Mouse (Mus musculus) common myeloid progenitor, adult 5-6 weeks (primary cell): ENCODE measurements around the gene Apoa4. TPM values are rescaled to one million over a fixed set of nuclear protein-coding genes. Genes with fewer than 3 reads are reported as not detected.

Experiments
- ATAC-seq: replicated peaks from 2 replicates; pipeline ENCODE4 v1.8.0; 2016; ENCODE audit warnings: low read depth, mild to moderate bottlenecking, moderate TSS enrichment, inconsistent platforms; ENCODE audit not compliant: poor library complexity, severe bottlenecking
- total RNA-seq: library from RNA; stranded (forward); fragments of 200-1000, 187-1606 nt; gene quantifications from 2 replicates; pipeline ENCODE4 v1.2.3, GENCODE M21; 2017

The Apoa4 gene
- total RNA-seq, 1 experiment from 2014 or later: not detected

DNA sequence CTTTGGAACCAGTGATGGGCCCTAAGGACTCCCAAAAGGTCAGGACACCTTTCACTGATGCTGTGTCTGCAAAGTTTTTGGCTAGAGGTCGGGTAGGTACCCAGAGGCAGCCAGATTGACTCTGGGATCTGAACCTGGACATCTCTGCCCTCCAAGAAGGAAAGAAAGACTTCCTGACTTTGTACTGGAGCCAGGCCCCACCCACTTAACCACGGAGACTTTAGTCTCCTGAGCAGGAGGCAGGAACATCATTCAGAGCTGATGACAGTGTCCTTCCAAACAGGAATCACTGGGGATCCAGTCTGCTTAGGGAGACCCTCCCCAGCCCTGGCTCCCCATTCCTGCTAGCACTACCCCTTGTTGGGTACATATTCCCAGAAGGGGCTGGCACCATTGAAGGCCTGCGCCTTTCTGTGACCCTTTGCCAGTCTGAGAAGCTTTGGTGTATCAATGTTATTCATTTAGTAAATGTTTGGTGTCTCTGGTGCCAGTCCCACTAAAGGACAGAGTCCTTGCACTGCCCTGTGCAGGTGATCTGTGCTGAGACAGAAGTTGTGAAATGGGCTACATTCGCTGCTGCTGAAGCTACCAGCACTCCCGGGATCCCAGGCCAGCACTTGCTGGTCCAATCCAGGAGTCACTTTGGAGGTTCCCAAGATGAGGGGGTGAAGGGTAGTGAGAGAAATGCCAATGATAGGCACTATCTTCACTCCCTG, 15.4 kb upstream of the Apoa4 start:
- no peak for ATAC-seq

DNA sequence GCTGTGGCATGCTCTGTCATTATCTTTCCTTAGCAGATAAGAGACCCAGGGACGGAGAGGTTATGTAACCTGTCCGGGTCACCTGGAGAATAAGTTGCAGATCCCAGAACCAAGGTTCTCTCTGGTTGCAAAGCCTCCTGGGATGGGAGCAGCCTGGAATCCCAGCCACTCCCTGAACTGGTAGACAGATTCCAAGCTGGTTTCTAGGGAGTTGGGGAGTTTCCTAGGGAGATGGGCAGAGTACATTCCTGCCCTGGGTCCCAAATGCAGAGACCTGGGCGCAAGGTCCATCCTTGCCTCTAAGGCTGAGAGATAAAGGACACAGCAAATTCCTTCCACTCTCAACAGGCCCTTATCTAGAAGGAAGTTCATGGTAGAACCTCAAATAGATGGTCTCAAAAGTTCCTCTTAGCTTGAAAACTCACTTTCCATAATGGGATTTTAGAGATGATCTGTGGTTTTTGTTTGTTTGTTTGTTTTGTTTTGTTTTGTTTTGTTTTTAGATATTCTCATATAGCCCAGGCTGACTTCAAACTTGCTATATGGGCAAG, 13.4 kb upstream of the Apoa4 start:
- ATAC-seq: no peak

GRCm38 (mm10) chr9:46228491-46228890, 12.0 kb upstream of the Apoa4 start, which contains the start of gene Apoa1:
TSS of gene Apoa1 (plus strand) at chr9:46228580.
- ATAC-seq: no peak

- ATAC-seq: peak; percentile 95
These were observed 10.7 kb upstream of the Apoa4 start for GRCm38 (mm10) chr9:46229573-46230449.

DNA sequence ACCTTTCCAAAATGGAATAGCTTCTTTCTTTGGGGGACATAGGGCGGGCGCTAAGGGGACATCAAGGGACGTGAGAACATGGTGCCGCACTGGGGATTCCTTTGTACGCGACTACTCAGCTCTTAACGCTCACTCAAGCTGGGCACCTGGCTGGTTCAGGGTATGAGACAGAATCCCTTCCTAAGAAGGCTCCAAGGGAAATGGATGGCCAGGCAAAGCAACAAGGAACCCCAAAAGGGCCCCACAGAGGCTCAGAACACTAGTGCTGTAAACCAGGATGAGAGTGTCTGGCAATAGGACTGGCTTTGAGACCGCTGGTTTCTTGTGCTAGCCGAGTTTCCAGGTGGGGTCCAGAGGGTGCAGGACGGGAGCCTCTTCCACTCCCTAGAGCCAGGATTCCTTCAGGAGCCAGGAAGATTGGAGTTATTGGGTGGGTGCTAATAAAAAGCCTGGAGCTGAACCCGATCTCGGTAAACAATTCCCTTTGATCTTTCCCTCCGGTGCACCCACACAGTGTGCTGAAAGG, 10.0 kb upstream of the Apoa4 start:
- no peak for ATAC-seq

DNA sequence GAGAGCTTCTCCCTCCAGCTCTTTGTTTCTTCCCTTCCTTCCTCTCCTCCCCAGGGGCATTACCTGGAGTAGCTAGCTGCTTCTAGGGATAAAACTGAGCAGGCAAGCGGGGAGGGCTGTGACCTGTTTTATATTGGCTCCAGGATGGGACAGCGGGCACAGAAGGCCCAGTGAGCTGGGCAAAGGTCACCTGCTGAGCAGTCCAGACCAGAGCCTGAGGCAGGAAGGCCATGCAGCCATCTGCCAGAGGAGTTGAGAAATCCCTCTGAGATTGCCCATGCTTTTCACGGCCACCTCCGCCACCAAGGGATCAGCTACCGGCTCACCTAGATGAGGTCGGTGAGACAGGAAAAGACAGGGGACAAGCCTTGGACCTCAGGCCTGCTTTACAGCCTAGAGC, 5.3 kb upstream of the Apoa4 start:
- no peak for ATAC-seq

- ATAC-seq: no peak
These were observed 5.1 kb upstream of the Apoa4 start, which contains the start of gene Apoc3 for GRCm38 (mm10) chr9:46235596-46235648. TSS of gene Apoc3 (minus strand) at chr9:46235636.

DNA sequence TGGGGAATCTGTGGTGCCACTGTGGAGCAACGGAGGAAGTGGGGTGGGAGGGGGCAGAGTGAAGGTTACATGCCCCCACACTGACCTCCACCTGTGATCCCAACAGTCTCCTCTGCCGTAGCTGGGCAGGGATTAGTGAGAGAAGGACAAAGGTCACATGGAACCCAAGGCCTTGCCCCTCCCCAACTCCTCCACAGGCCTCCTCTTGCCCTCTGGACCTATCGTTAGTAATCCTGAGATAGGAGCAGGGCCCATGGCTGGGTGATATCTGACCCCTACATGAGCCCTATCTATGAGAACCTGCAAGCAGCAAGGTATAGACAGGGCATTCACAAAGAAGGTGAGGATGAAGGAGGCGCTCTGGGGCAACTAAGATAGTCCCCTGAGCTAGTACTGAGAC, 4.8 kb upstream of the Apoa4 start:
- no peak for ATAC-seq

DNA sequence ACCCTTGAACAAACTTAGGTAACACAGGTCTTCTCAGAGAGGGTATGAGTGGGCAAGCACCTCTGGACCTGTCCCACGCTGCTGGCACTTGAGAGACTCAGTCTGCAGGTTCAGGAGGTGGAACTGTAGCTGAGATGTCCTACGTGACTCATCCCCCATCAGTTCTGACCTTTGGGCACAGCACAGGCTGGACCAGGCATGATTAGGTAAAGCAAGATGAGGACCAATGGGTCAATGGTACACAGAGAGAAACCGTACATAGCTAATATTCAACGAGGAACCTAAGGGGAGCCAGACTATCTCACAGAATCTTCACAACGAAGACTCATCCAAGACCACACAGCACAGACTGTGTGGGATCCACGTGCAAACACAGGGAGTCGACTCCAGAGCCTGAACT, 1.6 kb upstream of the Apoa4 start:
- ATAC-seq: no peak

DNA sequence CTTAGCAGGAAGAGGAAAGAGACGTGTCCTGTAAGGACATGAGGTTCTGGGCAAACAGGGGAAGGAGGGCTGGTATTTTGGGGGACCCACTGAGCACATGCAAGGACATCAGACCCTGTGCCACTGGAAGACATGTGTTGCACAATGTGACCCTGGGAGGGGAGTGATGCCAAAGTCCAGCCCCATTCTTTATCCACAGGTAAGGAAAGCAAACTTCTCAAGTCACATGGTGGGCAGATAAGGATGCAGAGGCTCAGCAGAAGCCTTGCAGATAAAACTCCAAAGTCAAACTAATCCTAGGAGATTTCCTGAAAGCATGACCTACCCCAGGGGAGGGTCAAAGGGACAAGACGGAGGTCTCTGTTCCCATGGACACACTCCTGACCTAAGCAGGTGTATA, 1.3 kb downstream of the Apoa4 start:
- no peak for ATAC-seq

GRCm38 (mm10) chr9:46243122-46243521, 2.6 kb downstream of the Apoa4 start:
- no peak for ATAC-seq

DNA sequence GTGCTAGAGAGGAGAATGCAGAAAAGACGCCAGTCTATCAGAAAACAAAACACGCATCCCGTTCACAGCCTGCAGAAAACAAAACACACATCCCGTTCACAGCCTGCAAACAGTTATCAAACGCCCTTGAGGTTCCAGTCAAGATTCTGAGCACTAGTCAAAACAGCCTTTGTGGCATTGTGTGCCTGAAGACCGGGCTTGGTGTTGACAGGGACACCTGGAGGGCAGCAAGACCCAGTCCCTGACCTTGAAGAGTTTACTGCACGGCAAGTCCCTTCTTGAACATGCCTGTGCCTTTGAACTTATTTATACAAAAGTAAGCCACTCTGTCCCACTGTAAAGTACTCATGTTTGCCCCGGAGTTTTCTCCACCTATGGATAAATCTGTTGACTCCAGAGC, 3.1 kb downstream of the Apoa4 start:
- ATAC-seq: no peak

- peak; percentile 93 for ATAC-seq
These were observed 6.3 kb downstream of the Apoa4 start for GRCm38 (mm10) chr9:46246752-46247324.

DNA sequence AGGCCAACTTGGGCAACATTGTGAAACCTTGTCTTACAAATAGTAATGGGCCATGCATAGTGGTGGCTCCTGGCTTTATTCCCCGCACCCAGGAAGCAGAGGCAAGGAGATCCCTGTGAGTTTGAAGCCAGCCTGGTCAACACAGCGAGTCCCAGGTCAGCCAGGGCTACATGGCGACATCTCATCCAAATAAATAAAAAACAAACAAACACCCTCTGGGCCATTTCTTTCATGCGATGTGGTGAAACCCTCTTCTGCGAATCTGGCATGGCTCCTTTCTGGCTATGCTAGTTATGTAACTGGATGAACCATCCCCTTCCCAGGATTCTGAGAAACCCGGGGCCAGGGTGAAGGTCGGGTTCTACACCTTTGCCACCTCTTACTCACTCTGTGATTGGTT, 15.7 kb downstream of the Apoa4 start:
- no peak for ATAC-seq

GRCm38 (mm10) chr9:46256658-46257385, 16.3 kb downstream of the Apoa4 start:
- no peak for ATAC-seq

DNA sequence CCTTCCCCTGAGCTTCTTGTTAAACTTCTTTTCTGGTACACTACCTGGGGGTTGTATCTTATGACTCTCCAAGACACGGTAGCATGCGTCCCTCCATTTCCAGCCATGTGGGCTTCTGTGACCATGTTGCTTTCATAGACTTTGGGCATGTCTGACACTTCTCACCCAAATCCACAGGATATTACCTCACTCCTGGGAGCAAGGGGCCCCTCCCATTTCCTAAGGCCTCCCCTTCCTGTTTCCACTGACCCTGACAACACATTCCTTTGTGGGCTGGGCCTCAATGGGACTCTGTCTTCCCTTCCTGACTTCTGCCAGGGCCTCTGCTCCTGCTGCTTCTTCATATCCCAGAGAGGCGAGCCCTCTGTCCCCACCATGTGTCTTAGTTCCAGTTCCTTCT, 17.1 kb downstream of the Apoa4 start:
- peak; percentile 83 for ATAC-seq

DNA sequence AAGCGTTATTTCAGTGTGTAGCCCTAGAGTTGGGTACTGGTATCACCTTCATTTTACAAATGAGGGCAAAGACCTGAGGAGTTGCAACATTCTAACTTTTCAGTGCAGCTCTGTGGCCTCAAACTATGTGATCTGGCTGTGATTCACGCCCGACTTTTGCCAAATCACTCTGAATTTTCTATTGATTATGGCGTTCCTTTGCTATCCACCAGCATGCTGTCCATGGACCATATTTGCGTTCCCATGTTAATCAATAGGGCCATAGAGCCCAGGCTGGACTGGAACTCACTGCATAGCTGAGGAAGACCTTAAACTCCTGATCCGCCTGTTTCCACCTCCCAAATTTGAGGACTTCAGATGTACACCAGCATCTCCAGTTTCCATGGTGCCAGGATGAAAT, 18.6 kb downstream of the Apoa4 start:
- no peak for ATAC-seq

- no peak for ATAC-seq
These were observed 20.6 kb downstream of the Apoa4 start for GRCm38 (mm10) chr9:46261131-46261530.

DNA sequence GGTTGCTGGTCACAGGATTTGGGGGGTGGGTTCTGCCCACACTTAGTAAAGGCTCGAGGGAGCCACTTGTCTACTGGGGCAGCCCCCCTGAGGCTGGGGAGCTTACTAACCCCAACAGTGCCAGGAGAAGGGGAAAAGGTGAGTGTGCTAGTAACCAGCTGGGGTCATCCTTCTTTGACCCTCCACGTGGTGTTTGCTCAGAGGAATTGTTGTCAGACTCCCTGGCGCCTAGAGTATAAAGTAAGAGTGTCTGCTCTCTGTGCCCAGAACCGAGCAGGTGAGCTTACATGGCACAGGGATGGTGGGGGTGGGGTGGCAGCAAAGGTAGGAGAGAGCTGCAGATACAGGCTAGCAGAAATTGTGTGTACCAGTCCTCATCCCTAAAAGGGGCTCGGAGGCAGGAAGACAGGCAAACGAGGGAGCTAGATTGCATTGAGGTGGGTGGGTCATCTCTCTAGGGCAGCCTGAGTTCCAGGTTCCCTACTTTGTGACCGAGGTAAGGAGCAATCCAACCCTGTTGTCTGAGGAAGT, 27.9 kb downstream of the Apoa4 start, which contains the start of gene Apoa5:
TSS of gene Apoa5 (plus strand) at position 291 of the 531 bp plus-strand sequence.
- no peak for ATAC-seq

DNA sequence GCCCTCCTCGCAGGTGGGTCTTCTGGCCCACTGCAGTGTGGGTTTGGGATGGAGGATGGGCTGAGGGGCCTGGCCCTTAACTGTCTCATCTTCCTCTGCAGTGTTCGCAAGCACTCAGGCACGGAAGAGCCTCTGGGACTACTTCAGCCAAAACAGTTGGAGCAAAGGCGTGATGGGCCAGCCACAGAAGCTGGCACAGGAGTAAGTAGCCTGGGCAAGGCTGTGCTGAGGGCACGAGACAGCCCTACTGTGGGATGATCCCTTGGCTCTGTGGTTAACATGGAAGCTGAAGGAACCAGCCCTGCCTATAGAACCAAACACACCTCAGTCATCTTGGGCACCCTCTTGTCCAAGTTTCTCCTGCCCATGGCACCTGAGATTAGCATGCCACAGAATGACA, 28.6 kb downstream of the Apoa4 start:
- ATAC-seq: no peak
